Mouse (Mus musculus): ENCODE results near the gene Myo19.

Myo19 gene

GRCm38 (mm10) chr11:84886236-84886635, 6.3 kb downstream of the Myo19 start:
- in situ Hi-C loops (cut with MboI) = no loop called here

DNA sequence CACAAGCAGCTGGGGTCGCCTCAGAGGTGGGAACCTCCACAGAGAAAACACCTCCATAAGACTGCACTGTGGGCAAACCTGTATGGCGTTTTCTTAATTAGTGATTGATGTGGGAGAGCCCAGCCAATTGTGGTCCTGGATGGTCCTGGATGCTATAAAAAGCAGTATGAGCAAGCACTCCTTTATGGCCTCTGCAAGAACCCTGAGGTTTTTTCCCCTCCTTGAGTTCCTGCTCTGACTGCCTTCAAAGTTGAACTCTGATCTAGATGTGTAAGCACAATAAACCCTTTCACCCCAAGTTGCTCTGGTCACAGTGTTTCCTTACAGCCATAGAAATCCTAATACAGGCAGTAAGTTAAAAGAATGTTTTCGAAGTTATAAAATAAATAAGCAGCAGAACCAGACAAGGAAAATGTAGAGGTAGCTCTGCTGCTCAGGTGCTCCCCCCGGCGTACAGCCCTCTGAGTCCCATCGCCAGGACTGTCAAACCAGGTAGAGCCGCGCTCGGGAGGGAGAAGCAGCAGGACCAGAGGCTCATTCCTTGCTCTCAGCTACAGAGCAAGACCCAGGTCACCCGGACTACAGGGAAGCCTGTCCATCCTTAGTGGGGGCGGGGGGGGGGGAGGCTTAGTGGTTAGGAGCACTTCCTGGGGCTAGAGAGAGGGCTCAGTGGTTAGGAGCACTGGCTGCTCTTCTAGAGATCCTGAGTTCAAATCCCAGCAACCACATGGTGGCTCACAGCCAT, 7.0 kb downstream of the Myo19 start:
- in situ Hi-C loops (cut with MboI) = no loop called here

GRCm38 (mm10) chr11:84888025-84888424, 8.1 kb downstream of the Myo19 start:
- in situ Hi-C loops (cut with MboI) = no loop called here

GRCm38 (mm10) chr11:84889492-84889891, 9.5 kb downstream of the Myo19 start:
- in situ Hi-C loops (cut with MboI) = no loop called here

GRCm38 (mm10) chr11:84891705-84892104, 11.8 kb downstream of the Myo19 start:
- in situ Hi-C loops (cut with MboI) = no loop called here

DNA sequence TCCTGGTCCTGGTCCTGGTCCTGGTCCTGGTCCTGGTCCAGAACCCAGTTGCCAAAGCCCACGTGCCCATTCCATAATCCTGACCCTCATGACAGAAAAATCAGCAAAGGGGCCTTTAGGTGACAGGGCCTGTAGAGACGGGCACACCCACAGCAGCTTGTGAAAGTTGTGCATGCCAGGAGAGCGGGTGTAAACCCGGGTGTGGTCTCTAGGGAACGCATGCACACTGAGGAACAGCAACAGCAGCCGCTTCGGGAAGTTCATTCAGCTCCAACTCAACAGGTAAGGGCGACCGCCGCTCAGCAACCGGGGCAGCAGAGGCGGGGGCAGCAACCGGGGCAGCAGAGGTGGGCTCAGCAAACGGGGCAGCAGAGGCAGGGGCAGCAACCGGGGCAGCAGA, 13.2 kb downstream of the Myo19 start:
- in situ Hi-C loops (cut with MboI) = no loop called here

- in situ Hi-C loops (cut with MboI) = no loop called here
These were observed 24.7 kb downstream of the Myo19 start for GRCm38 (mm10) chr11:84904597-84905144.

DNA sequence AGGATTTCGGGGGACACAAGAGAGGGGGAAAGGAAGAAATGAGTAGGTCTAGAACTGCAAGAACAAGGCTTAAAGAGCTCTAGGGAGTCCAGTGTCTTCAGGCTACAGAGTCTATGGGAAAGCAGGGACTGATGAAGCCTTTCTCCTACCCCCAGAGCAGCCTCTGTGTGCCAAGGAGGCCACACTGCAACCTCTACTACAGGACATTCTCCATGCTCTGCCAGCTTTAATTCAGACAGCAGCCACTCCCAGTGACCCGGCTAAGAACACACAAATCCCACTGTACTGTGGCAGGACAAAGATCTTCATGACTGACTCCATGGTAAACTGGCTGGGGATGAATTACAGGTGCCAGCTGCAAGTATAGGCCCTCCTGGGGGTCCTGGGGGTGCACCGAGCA, 27.1 kb downstream of the Myo19 start:
- in situ Hi-C loops (cut with MboI) = no loop called here

GRCm38 (mm10) chr11:84908480-84908879, 28.5 kb downstream of the Myo19 start:
- in situ Hi-C loops (cut with MboI) = no loop called here

GRCm38 (mm10) chr11:84910411-84910810, 30.5 kb downstream of the Myo19 start:
- in situ Hi-C loops (cut with MboI) = no loop called here

DNA sequence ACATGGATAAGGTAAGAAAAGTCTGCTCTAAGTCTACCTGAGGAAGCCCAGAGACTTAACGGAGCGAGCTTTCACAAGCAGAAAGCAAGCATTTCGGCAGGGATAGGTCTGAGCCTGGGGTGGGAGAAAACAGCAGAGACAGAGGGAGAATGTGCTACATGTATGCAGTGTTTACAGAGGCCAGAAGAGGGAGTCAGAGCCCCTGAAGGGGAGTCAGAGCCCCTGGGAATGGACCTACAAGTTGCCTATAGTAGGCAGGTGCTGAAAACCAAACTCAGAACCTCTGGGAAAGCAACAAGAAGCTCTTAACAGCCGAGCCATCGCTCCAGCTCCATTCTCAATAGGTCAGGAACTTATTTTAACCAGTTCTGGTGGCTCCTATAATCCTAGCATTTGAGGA, 34.7 kb downstream of the Myo19 start:
- in situ Hi-C loops (cut with MboI) = no loop called here

GRCm38 (mm10) chr11:84916053-84916702, 36.2 kb downstream of the Myo19 start, which contains the start of gene Znhit3:
Gene Znhit3 (minus strand): TSS chr11:84916366.
- in situ Hi-C loops (cut with MboI) = no loop called here

DNA sequence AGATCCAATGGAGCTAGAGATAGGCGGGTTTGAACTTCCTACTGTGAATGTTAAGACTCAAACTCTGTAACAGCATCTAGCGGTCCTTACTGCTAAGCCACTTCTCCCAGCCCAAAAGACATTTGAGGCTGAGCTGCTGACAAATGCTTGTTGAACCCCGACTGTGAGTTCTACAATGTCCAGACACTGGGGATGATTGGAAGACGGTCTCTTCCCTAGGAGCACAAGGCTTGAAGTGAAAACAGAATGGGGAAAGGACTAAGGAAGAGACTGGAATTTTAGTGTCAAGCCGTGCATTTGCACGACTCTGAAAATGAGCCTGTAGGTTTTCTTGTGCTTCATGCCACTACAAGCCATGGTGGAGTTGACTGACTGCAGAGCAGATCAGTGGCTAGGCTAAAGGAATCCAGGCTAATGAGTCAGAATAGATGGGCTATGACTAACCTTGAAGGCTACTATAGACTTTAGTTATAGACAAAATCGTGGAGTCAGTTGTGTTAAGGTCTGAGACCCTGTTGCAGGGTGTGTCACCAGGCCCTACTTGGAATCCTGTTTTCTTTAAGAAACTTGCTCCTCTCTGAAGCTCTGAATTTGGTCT, 36.9 kb downstream of the Myo19 start:
- in situ Hi-C loops (cut with MboI) = no loop called here

GRCm38 (mm10) chr11:84918425-84918824, 38.5 kb downstream of the Myo19 start:
- in situ Hi-C loops (cut with MboI) = no loop called here

GRCm38 (mm10) chr11:84919276-84919675, 39.3 kb downstream of the Myo19 start:
- in situ Hi-C loops (cut with MboI) = no loop called here

- in situ Hi-C loops (cut with MboI) = no loop called here
These were observed 40.0 kb downstream of the Myo19 start for GRCm38 (mm10) chr11:84919951-84920350.

DNA sequence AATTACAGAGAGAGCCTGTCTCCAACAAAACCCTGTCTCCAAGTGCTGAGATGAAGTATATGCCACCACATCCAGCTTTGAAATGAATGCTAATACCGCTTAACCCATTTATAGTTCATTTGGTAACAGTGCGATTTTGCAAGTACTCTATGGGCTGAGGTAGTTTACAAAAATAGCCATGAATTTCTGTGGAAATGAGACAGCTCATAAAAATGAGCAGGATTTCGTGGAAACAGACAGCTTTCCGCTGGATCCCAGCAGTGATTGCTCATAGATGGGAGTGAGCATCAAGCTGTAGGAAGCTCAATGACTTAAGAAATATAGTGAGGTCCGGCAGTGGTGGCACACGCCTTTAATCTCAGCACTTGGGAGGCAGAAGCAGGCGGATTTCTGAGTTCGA, 41.0 kb downstream of the Myo19 start:
- in situ Hi-C loops (cut with MboI) = no loop called here

- in situ Hi-C loops (cut with MboI) = no loop called here
These were observed 52.3 kb downstream of the Myo19 start for GRCm38 (mm10) chr11:84932261-84932660.

GRCm38 (mm10) chr11:84939508-84940053, 59.6 kb downstream of the Myo19 start:
- in situ Hi-C loops (cut with MboI) = no loop called here

GRCm38 (mm10) chr11:84940140-84940539, 60.2 kb downstream of the Myo19 start:
- in situ Hi-C loops (cut with MboI) = no loop called here

- in situ Hi-C loops (cut with MboI) = no loop called here
These were observed 64.0 kb downstream of the Myo19 start for GRCm38 (mm10) chr11:84943948-84944347.

GRCm38 (mm10) chr11:84944639-84945435, 64.9 kb downstream of the Myo19 start:
- in situ Hi-C loops (cut with MboI) = no loop called here
